Mouse (Mus musculus): ENCODE measurements around the gene 3110082J24Rik. TPM values are rescaled to one million over a fixed set of nuclear protein-coding genes. Genes with fewer than 3 reads are reported as not detected.

The 3110082J24Rik gene
- total and polyA plus RNA-seq, 3 experiments = not detected

GRCm38 (mm10) chr5:30131246-30131645, 25.4 kb upstream of the 3110082J24Rik start:
- Histone ChIP-seq H3K9ac (ENCODE audit: control insufficient read depth, low read depth, low read length, poor library complexity, severe bottlenecking) (no peak overlapping the region), H3K79me2 (ENCODE audit: control insufficient read depth, insufficient read depth, low read length, poor library complexity) (no peaks in the 10 kb centered on the region), H3K4me3 (ENCODE audit: control insufficient read depth in 1 of 2, insufficient read depth in 1 of 2, low read depth in 2 of 2, low read length in 2 of 2) (no peak overlapping the region), H3K9me3 (replicated peaks; ENCODE audit: insufficient read depth, low read length) (no peaks in the 10 kb centered on the region), H3K36me3 (ENCODE audit: control insufficient read depth in 1 of 2, insufficient read depth in 2 of 2, low read length in 2 of 2) (peaks cover 0 to 37% of the 10 kb centered on the region in 2 experiments; a peak in 2 of 4 replicates), H3K27ac (ENCODE audit: control insufficient read depth, low read depth, low read length) (no peak overlapping the region), H3K4me1 (ENCODE audit: control insufficient read depth in 1 of 2, insufficient read depth in 2 of 2, low read length in 2 of 2) (no peaks in the 10 kb centered on the region), H3K27me3 (ENCODE audit: control insufficient read depth in 1 of 2, insufficient read depth in 2 of 2, low read length in 2 of 2) (no peaks in the 10 kb centered on the region)
- no peak for DNase-seq (ENCODE audit: low read depth, low spot score)
- no peak for TF ChIP-seq MEF2A (IDR thresholded peaks at IDR 0.05; ENCODE audit: extremely low read depth, insufficient replicate concordance, low read depth, low read length, poor library complexity, severe bottlenecking)
- TF ChIP-seq KAT2A (conservative IDR thresholded peaks at IDR 0.05; ENCODE audit: low read depth, low read length) = no peak
- TF ChIP-seq SMC3 (IDR thresholded peaks at IDR 0.05; ENCODE audit: low read depth, low read length) = no peak
- TF ChIP-seq JUND (IDR thresholded peaks at IDR 0.05; ENCODE audit: low read depth, low read length) = no peak
- no peak for TF ChIP-seq ELF1 (IDR thresholded peaks at IDR 0.05; ENCODE audit: low read depth, low read length)
- no peak for TF ChIP-seq ZKSCAN1 (IDR thresholded peaks at IDR 0.05; ENCODE audit: low read depth, low read length)
- TF ChIP-seq MAZ (IDR thresholded peaks at IDR 0.05; ENCODE audit: low read depth, low read length) = no peak
- TF ChIP-seq NELFE (IDR thresholded peaks at IDR 0.05; ENCODE audit: low read depth, low read length) = no peak
- TF ChIP-seq TBP (IDR thresholded peaks at IDR 0.05; ENCODE audit: low read depth, low read length) = no peak
- no peak for TF ChIP-seq POLR2AphosphoS5 (IDR thresholded peaks at IDR 0.05; ENCODE audit: borderline replicate concordance, low read depth, low read length)
- TF ChIP-seq MYB (IDR thresholded peaks at IDR 0.05; ENCODE audit: low read depth, low read length) = no peak
- no peak for TF ChIP-seq USF1 (IDR thresholded peaks at IDR 0.05; ENCODE audit: low read depth, low read length)
- no peak for TF ChIP-seq ETS1 (IDR thresholded peaks at IDR 0.05; ENCODE audit: low read depth, low read length)
- no peak for TF ChIP-seq MXI1 (IDR thresholded peaks at IDR 0.05; ENCODE audit: low read depth, low read length)
- no peak for TF ChIP-seq GABPA (IDR thresholded peaks at IDR 0.05; ENCODE audit: low read depth, low read length)
- no peak for TF ChIP-seq ZC3H11A (IDR thresholded peaks at IDR 0.05; ENCODE audit: low read depth, low read length)
- TF ChIP-seq USF2 (IDR thresholded peaks at IDR 0.05; ENCODE audit: borderline replicate concordance in 1 of 2, insufficient read depth in 1 of 2, low read depth in 1 of 2, low read length in 2 of 2) = no peak
- TF ChIP-seq NRF1 (IDR thresholded peaks at IDR 0.05; ENCODE audit: insufficient read depth, low read depth, low read length, poor library complexity, severe bottlenecking) = no peak
- no peak for TF ChIP-seq CTCF (IDR thresholded peaks at IDR 0.05 in 2 of 3, conservative IDR thresholded peaks at IDR 0.05 in 1 of 3; ENCODE audit: control insufficient read depth in 1 of 3, insufficient read depth in 1 of 3, low read depth in 2 of 3, low read length in 3 of 3, poor library complexity in 1 of 3, severe bottlenecking in 1 of 3)
- TF ChIP-seq RAD21 (IDR thresholded peaks at IDR 0.05; ENCODE audit: low read depth, low read length) = no peak

- Histone ChIP-seq H3K4me1 (ENCODE audit: control insufficient read depth in 1 of 2, insufficient read depth in 2 of 2, low read length in 2 of 2) (no peaks in the 10 kb centered on the region), H3K27me3 (ENCODE audit: control insufficient read depth in 1 of 2, insufficient read depth in 2 of 2, low read length in 2 of 2) (no peaks in the 10 kb centered on the region), H3K79me2 (ENCODE audit: control insufficient read depth, insufficient read depth, low read length, poor library complexity) (no peaks in the 10 kb centered on the region), H3K4me3 (ENCODE audit: control insufficient read depth in 1 of 2, insufficient read depth in 1 of 2, low read depth in 2 of 2, low read length in 2 of 2) (no peak overlapping the region), H3K36me3 (ENCODE audit: control insufficient read depth in 1 of 2, insufficient read depth in 2 of 2, low read length in 2 of 2) (peaks cover 0 to 34% of the 10 kb centered on the region in 2 experiments; a peak in 2 of 4 replicates), H3K9me3 (replicated peaks; ENCODE audit: insufficient read depth, low read length) (no peaks in the 10 kb centered on the region), H3K27ac (ENCODE audit: control insufficient read depth, low read depth, low read length) (no peak overlapping the region), H3K9ac (ENCODE audit: control insufficient read depth, low read depth, low read length, poor library complexity, severe bottlenecking) (no peak overlapping the region)
- DNase-seq (ENCODE audit: low read depth, low spot score) = no peak
- TF ChIP-seq EP300 (IDR thresholded peaks at IDR 0.05; ENCODE audit: low read depth in 1 of 2, low read length in 2 of 2) (no peak), ZKSCAN1 (IDR thresholded peaks at IDR 0.05; ENCODE audit: low read depth, low read length) (no peak), CHD1 (IDR thresholded peaks at IDR 0.05; ENCODE audit: low read depth, low read length) (no peak), CTCF (IDR thresholded peaks at IDR 0.05 in 2 of 3, conservative IDR thresholded peaks at IDR 0.05 in 1 of 3; ENCODE audit: control insufficient read depth in 1 of 3, insufficient read depth in 1 of 3, low read depth in 2 of 3, low read length in 3 of 3, poor library complexity in 1 of 3, severe bottlenecking in 1 of 3) (no peak), HCFC1 (IDR thresholded peaks at IDR 0.05; ENCODE audit: low read depth, low read length) (no peak), CHD2 (IDR thresholded peaks at IDR 0.05; ENCODE audit: low read length) (no peak), GATA1 (IDR thresholded peaks at IDR 0.05; ENCODE audit: low read depth, low read length) (no peak), TBP (IDR thresholded peaks at IDR 0.05; ENCODE audit: low read depth, low read length) (no peak), JUND (IDR thresholded peaks at IDR 0.05; ENCODE audit: low read depth, low read length) (no peak), SMC3 (IDR thresholded peaks at IDR 0.05; ENCODE audit: low read depth, low read length) (no peak), MEF2A (IDR thresholded peaks at IDR 0.05; ENCODE audit: extremely low read depth, insufficient replicate concordance, low read depth, low read length, poor library complexity, severe bottlenecking) (no peak), UBTF (IDR thresholded peaks at IDR 0.05; ENCODE audit: borderline replicate concordance, insufficient read depth, low read depth, low read length) (no peak), MXI1 (IDR thresholded peaks at IDR 0.05; ENCODE audit: low read depth, low read length) (no peak), MAZ (IDR thresholded peaks at IDR 0.05; ENCODE audit: low read depth, low read length) (no peak), ZC3H11A (IDR thresholded peaks at IDR 0.05; ENCODE audit: low read depth, low read length) (no peak), TCF12 (IDR thresholded peaks at IDR 0.05; ENCODE audit: low read depth, low read length) (no peak)
Measured at GRCm38 (mm10) chr5:30128680-30129079, 22.8 kb upstream of the 3110082J24Rik start.
